Mouse (Mus musculus): ENCODE results near the gene Prkd1.
"Not testable (repeated sequence)": the region's sequence is repeated elsewhere in the genome, so short reads cannot be mapped to it uniquely, and the experiment has no call there.

Gene Prkd1

GRCm38 (mm10) chr12:50648671-50649541 is at the start of gene Prkd1:
Gene Prkd1 (minus strand): TSS chr12:50649098.
- DNase-seq: peak; percentile 72 to 89

DNA sequence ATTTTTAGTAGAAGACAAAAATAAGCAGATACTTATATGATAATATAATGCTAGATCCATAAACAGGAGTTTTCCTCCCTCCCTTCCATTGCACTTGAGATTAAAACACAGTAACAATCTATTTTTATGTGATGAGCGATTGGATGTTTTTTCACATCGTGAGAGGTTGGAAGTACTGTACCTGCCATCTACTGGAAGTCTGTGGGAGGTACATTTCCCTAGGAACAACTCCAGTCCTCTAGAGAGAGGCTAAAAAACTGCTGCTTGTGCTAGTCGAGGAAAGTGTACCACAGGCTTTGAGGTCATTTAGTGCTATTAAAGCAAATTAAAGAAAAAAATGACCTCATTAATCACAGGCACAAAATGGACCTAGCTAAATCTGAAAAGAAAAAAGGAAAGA is 48.6 kb upstream of the Prkd1 start:
- DNase-seq: peak in 1 of 2 experiments; percentile 15

GRCm38 (mm10) chr12:50648176-50648670 is 675 bp downstream of the Prkd1 start:
- DNase-seq: peak; percentile 23 to 52

DNA sequence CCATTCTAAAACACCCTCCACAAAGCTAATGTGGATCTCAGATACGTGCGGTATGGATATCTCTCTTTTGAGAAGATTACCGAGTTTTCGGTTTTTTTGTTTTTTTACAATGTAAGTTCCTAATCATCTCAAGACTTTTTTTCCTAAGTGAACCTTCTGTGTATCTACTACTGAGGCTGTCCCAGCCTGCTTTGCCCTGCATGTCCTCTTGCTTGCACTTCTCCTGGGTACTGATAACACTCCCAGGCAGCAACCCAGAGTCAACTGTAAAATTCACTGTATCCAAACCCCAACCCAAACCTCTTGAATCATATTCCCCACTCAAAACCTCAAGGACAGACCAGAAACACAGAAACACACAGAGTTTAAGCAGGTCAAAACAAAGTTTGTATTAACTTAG is 2.0 kb downstream of the Prkd1 start:
- DNase-seq: no peak

DNA sequence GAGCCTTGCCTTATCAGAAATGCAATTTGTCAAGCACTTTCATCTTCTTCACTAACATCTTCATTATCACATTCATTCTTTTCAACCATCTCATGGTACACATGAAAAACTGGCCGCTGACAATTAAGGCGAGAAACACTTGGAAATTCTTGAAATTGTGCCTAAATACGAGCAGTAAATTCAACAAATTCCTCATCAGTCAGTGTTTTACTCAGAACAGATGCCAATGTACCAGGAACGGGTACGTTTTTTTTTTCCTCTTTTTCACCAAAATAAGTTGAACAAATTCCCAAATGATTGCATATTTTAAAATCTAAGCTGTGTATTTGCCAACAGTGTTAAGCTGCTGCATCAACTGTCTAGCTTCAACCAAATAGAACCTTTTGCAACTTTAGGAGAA is 6.2 kb downstream of the Prkd1 start:
- no peak for DNase-seq

- DNase-seq: no peak
Measured at GRCm38 (mm10) chr12:50640171-50640570, 8.7 kb downstream of the Prkd1 start.

DNA sequence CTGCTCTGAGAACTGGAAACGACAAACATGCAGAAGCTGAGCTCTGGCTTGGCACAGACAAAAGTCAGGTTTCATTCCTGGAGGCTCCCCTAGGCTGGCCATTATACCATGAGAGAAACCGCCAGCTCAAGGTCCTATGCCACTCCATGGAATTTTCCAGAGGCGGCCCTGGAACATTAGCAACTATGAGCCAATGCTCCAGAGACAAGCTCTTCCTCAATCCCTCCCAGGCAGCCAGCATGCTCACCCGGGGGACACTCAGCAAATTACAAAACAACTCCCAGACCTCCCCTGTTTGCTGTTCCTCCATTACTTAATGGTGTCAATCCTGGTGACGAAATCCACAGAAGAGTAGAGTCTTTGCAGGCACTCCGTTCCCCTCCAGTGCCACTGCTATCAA is 14.5 kb downstream of the Prkd1 start:
- peak; percentile 23 to 56 for DNase-seq

DNA sequence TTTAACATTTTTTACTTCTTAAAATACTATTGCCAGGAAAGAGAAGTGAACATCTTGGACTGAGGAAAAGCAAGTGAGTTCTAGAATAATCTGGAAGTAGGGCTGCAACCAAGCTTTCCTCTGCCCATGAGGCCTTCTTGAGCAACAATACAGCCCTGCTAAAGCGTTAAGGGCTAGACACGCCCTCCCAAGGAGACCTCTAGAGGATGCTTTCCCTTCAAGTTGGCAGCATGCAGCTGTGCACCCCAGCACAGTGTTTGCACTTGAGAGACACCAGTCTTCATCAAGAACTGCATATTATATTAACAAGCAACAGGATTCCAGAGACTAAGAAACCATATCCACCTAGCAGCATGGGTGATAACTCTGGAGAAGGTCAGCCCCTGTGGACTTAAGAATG is 22.8 kb downstream of the Prkd1 start:
- DNase-seq: not testable (repeated sequence)

- DNase-seq: no peak
Measured at GRCm38 (mm10) chr12:50624175-50624574, 24.7 kb downstream of the Prkd1 start.

- no peak for DNase-seq
Measured at GRCm38 (mm10) chr12:50615852-50616251, 33.0 kb downstream of the Prkd1 start.

DNA sequence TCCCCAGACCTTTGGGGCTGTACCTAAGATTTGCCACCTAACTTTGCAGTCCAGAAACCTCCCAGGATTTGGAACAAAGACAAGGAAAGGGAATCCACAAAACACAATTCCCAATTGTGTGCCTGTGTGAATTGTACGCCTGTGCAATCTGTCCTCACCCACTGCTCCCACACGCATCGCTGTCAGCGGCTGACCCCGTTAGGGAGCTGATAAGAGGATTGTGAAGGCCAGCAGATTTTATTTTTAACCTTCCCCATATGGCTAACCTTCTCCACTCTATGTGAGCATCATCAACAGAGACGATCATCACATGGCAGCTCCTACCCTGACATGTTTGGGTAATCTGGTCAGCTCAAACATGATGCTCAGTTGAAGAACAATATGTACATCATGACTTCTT is 34.6 kb downstream of the Prkd1 start:
- no peak for DNase-seq

DNA sequence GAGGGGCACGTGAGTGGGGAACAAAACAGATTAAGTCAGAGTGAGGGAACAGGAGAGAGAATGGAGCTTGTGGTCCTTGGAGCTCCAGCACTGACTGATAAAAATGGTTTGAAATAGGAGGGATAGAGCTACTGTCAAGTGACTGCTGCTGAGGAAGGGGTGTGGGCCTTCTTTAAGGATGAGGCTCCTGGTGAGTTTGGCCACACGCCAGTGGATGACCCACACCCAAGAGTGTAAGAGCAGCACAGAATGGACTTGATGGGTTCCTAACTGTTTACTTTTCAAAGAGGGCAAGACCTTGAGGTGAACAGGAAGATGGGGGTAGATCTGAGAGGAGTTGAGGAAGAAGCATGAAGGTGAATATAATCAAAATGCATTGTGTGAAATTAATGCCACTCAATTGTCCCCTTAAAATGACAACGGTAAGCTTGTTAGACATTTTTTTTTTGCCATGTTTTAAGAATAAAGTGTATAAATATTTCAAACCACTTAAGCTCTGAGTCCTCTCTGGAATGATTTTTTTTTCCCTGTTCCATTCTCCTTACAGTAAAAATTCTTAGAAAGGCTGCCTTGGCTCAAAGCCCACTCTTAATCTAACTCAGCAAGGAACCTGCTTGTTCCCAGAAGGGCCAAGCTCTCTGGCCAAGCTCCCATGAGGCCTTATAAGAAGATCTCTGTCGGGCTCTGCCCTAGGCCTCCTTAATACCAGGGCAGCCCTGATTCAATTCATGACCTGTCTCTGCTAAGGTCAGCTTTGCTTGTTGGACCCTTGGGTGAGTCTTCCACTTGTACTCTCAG is 42.0 kb downstream of the Prkd1 start:
- DNase-seq: peak; percentile 21 to 45

DNA sequence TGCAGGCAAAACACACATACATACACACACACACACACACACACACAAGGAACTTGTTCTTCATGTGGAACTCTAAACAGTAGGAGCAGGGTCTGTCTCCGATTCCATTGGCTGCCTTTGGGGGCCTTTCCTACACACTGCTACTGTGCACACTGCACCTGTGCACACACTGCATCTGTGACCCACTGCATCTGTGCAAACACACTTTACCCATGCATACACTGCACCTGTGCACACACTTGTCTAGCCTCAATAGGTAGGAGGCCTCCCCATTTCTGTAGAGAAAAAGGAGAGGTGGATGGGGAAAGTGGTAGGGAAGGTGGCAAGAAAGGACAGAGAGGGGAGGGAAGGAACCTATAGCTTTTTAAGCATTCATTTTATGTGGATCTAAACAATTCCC is 49.5 kb downstream of the Prkd1 start:
- DNase-seq: no peak

- DNase-seq: no peak
Measured at GRCm38 (mm10) chr12:50598053-50598988, 50.6 kb downstream of the Prkd1 start.

DNA sequence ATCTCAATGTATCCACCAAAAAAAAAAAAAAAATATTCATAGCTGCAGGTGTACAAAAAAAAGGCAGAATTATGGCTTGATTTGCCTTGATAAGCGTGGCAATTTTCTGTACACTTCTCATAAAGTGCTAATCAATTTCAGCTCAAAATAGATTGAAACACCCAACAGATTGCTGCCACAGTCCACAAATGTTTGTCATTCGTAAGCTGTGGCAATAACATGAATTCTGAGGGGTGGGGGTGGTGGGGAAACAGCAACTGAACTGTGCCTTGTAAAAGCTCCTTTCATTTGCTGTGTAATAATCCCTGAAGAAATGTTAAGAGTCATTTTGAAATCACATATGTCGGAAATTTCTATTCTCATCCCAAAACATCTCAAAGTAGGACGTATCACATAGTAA is 51.4 kb downstream of the Prkd1 start:
- DNase-seq: no peak

- DNase-seq: no peak
Measured at GRCm38 (mm10) chr12:50595777-50596176, 53.1 kb downstream of the Prkd1 start.

- no peak for DNase-seq
Measured at GRCm38 (mm10) chr12:50594506-50594905, 54.4 kb downstream of the Prkd1 start.

GRCm38 (mm10) chr12:50593481-50593880 is 55.4 kb downstream of the Prkd1 start:
- no peak for DNase-seq

- DNase-seq: no peak
Measured at GRCm38 (mm10) chr12:50588137-50588761, 60.6 kb downstream of the Prkd1 start.

DNA sequence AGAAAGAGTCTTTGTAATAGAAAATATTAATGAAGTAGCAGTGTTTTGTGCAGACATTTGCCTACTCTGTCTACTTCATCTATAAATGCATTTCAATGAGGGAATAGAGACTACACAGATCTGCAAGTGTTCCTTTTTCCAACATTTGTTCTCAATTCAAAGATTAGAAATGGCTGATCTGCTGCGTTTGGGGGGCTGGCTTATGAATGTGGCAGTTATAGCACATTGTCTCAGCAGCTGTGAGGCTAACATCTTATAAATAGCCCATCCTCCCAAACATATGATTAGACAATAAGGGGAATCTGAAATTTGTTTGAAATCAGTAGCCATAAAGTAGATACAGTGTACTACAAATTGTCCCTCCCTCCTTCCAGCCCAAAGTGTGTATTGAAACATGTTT is 83.7 kb downstream of the Prkd1 start:
- DNase-seq: no peak

GRCm38 (mm10) chr12:50560536-50560935 is 88.4 kb downstream of the Prkd1 start:
- no peak for DNase-seq

- DNase-seq: no peak
Measured at GRCm38 (mm10) chr12:50558231-50558630, 90.7 kb downstream of the Prkd1 start.
